Mouse (Mus musculus) frontal cortex, postnatal 14 days (tissue): ENCODE data around the gene Camk1.
"Not testable (repeated sequence)": the region's sequence is repeated elsewhere in the genome, so short reads cannot be mapped to it uniquely, and the experiment has no call there.

Source experiments
- DNase-seq, 2 experiments: peaks; one replicate each; pipeline ENCODE4 v3.0.0; 2022; ENCODE audit warnings: low spot score in 2 of 2

The Camk1 gene

DNA sequence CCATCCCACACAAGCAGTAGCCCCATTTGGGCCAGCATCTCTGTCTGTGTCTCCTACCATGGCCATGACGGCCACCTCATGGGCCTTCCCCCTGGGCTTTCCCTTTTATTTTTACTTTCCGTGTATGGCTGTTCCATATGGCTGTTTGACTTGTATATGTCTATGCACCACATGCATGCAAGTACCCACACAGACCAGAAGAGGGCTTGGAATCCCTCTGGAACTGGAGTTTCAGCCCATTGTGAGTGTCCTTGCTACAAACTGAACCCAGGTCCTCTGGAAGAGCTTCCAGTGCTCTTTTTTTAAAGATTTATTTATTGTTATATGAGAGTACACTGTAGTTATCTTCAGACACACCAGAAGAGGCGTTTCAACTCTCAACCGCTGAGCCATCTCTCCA is 17.7 kb upstream of the Camk1 start:
- DNase-seq = no peak

DNA sequence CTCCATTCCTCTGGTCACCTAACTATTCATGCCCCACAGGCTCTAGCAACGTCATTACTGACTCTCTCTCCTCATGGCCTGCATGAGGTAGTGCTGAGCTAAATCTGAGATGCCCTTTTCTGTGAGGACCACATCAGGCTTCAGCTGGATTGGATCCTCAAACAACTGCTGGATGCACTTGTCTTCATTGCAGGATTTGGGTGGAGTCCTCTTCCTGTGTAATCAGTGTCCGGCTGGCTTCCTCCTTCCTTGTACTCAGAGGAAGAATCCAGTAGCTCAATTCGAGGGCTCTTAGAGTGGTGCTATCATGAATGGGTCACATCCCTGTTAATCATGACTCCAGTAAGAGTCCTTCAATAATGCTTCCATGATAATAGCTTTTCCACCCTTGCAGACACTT is 9.9 kb upstream of the Camk1 start:
- no peak for DNase-seq

DNA sequence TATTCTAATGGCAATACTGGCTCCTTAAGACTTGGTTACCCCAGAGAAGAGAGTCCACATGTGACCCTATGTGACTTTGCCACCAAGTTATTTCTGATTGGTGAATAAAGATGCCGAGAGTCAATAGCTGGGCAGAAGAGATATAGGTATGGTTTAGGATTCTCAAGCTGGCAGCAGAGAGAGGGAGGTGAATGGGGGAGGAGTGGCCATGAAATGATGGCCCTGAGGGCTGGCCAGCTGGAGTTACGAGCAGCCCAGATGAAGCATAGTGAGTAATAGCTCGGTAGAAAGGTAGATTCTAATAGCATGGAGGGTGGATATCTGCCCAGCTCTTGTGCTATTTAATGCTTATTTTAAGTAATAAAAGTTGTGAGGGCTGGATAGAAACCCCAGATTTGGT is 9.0 kb upstream of the Camk1 start:
- DNase-seq = no peak

DNA sequence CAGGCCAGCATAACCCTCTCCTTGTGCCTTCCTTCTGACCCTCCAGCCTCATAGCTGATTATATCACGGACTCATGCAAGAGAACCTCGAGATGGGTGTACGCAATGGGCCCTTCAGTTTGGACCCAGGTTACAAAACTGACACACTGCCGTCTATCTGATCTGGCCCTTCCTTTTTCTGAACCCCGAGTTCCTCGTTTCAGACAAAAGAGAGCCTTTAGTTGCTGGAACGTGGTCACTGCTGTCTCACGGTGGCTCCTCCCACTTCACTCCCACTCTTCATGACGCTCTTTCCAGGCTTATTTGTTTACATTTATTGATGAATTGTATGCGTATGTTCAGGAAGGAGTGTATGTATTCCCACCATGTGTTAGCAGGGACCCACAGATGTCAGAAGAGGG is 7.9 kb upstream of the Camk1 start:
- no peak for DNase-seq

DNA sequence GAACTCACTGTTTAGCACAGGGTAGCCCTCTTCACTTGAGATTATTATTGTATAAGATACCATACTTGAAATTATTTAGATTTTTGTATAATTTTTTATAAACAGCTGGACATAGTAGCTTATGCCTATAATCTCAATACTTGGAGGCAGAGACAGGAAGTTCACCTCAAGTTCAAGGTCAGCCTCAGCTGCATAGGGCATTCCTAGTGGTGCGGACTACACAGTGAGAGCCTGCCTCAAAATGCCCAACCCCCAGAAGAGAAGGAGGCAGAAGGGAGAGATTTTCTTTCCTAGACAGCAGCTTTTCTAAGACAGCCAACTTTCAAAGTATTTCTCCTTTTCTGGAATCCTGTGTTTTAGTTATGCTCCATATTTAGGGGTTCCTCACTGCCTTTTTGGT is 7.4 kb upstream of the Camk1 start:
- no peak for DNase-seq

DNA sequence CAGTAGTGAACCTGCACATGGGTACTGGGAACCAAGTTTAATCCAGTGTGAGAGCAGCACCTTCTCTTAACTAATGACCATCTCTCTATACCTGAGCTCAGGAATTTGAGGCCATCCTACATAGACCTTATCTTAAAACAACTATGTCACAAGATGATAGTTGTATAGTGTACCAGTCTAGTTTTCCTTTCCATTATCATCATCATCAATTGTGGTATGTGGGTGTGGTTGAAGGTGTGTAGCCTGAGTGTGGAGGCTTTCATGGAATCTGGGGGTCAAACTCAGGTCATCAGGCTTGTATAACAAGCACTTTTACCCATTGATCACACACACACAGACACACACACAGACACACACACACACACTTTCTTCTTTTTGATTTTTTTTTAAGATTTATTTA is 6.8 kb upstream of the Camk1 start:
- no peak for DNase-seq

DNA sequence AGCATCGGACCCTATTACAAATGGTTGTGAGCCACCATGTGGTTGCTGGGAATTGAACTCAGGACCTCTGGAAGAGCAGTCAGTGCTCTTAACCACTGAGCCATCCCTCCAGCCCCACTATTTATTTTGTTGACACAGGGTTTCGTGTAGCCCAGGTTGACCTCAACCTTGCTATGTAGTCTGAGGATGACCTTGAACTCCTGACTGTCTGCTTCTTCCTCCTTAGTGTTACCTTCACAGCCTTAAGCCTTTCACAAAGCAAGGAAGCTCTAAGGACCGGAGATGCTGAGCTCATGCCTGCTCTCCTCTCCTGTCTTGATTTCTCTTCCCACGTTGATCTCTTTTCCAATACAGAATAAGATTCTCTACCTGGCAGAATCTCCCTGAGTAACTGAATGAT is 3.1 kb upstream of the Camk1 start:
- DNase-seq = no peak

DNA sequence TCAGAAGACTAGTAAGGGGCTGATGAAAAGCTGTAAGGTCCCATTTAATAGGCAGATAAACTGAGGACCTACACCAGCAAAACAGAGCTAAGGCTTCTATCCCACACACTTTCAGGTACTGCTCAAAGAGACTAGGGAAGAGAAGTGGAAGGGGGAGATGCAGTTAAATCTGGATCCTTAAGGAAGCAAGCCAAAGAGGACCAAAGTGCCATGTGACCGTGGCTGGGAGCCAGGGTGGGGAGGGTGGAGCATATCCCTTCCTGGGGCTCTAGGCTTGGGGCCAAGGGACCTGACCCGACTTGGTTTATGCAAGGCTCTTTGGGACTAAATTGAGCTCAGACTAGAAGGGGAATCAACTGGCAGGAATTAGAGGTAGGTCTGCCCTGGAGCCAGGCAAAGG is 537 bp upstream of the Camk1 start:
- DNase-seq = no peak

DNA sequence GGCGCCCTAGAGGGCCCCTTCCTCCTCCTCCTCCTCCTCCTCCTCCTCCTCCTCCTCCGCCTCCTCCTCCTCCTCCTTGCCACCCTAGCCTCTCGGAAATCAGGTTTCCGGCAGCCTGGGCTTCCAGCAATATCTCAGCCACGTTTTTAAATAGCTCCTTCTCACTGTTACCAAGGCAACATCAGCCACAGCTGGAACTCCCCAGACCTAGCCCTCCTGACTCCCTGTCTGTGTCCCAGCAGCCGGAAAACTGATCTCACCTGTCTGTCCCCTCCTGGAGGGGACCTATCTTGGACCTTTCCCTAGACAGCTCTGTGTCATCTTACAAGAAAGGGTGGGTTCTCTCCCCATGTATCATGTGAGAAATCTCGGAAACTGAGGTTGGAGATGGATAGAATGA is 1.5 kb downstream of the Camk1 start:
- DNase-seq = no peak

DNA sequence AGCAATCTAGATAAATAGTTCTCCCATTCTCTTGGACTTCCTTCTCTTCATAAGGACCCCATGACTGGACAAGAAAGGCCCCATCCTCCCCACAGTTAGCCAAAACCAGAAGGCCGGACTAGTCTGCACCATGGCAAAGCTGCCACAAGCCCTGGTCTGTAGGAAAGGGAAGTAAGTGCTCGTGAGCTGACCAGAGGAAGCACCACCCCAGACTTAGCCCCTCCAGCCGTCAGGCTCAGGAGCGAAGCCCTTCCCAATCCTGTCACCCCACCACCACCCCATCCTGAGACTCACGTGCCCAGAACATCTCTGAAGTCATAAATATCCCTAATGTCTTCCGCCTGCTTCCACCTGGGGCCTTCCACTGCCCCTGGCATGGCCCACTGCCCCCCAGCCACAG is 2.2 kb downstream of the Camk1 start:
- DNase-seq = no peak

DNA sequence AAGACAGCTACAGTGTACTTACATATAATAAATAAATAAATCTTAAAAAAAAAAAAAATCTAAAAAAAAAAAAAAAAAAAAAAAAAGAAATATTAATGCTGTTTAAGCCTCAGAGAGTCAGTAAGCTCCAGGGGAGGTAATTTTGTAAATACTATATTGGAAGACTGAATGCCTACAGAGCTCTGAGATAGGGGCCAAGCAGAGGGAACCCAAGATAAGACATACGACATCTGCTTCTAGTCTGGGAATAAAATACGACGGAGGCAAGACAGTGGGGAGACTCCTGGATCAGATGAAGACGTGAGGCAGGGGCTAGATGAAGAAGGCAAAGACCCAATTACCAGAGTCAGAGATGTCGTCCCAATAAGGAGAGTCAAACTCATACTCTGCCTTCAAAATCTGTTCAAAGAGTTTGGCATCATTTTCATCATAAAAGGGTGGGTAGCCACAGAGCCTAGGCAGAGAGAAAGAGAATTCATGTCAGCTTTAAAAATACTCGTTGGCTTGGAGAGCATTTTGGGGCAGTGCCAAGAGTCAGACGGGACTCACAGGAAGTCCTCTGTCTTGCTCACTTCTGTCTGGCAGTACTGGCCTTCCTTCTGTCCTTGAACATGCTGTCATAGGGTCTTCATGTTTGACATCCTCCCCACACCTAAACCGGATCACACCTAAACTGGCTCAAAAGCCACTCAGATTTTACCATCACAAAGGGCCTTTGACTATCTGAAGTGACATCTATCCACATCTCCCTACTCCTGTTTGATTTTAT is 6.7 kb downstream of the Camk1 start:
- no peak for DNase-seq

DNA sequence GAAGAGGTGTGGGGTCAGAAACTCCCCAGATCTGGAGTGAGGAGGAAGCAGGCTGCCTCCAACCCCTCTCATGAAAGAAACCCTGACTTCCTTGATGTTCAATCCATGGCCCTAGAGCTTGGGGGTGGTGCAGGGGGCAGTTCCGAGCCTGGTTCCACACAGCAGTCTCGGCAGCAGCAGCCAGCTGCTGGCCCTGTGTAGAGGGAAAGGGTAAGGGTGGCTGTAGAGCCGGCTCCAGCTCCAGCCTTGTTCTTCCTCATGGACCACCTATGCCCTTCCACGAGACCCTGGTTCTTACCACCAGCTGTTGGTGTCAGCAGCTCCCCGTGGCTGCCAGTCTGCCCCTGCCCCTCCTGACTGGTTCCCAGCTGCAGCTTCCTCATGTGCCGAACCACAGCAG is 9.6 kb downstream of the Camk1 start:
- no peak for DNase-seq

DNA sequence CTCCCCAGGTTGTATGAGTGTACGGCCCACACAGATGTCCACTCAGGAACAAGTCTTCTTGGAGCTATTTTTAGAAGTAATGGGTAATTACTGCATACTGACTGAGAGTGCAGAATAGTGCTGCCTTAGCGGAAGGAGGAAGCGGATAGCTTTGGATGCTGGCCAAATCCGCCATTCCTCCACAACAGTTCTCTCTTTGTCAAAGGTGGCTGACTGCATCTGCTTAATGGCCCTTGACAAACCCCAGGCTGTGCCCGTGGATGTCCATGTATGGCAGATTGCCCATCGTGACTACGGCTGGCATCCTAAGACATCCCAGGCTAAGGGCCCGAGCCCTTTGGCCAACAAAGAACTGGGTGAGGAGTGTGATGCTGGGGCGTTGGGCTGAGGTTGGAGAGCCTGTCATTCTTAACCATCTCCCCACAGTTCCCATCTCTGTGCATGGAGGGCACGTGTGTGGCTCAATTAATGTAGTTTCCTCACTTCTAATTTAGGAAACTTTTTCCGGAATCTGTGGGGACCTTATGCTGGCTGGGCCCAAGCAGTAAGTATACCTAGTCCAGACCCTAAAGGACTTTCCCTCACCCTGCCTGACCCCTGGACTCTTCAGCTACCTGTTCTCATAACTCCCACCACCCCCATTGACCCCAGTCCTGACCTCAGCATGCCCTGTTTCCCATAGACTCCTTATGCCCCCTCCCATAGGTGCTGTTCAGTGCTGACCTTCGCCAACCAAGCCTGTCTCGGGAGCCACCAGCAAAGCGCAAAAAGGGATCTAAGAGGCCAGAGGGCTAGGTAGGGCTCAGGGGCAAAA is 10.4 kb downstream of the Camk1 start:
- peak in 1 of 2 experiments; percentile 71 for DNase-seq

DNA sequence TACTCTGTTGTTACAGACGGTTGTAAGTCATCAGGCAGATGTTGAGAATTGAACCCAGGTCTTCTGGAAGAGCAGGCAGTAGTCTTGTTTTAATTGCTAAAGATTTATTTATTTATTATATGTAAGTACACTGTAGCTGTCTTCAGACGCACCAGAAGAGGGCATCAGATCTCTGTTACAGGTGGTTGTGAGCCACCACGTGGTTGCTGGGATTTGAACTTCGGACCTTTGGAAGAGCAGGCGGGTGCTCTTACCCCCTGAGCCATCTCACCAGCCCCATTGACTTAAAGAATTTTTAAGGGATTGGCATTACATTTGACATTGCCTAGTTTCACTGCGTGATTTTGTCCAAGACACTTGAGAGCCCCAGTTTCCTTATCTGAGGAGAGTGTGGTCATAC is 11.1 kb downstream of the Camk1 start:
- not testable (repeated sequence) for DNase-seq

DNA sequence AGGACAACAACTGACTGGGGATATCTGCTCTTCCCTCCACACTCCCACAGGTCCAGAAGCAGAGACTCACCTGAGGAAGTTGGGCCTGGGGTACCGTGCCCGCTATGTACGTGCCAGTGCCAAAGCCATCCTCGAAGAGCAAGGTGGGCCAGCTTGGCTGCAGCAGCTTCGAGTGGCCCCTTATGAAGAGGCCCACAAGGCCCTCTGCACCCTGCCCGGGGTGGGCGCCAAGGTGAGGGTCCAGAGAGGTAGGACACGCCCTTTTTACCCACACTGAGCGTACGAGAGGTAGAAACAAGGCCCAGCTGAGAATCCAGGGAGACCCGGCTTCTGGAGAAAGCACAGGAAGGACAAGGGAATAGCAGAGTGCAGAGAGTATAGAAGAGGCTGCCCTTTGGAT is 12.1 kb downstream of the Camk1 start:
- DNase-seq = no peak

DNA sequence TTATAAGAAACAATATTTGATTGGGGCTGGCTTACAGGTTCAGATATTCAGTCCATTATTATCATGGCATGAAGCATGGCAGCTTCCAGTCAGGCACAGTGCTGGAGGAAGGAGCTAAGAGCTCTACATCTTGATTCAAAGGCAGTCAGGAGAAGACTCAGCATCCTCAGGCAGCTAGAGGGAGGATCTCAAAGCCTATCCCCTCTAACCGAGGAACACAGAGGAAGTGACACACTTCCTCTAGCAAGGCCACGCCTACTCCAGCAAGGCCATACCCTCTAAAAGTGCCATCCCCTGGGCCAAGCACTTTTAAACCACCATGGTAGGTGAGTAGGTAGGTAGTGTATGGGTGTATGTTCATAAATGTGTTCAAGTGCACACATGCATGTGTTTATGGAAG is 13.2 kb downstream of the Camk1 start:
- no peak for DNase-seq

DNA sequence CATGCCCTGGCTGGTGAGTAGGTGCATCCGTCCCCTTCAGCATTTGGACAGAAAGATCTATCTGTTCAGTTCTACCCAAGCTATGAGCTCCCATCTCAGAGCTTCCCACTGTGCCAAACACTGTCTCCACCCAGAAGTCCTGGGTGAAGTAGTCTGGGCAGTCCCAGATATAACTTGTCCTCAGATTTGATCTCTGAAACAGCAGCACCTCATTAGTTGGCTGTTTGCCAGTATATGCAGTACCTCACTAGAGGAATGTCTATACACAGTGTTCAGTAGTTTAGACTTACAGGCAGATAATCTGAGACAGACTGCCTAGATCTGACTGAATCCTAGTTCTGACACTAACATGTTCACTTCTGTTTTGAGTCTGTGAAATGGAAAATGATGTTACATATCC is 14.4 kb downstream of the Camk1 start:
- no peak for DNase-seq

DNA sequence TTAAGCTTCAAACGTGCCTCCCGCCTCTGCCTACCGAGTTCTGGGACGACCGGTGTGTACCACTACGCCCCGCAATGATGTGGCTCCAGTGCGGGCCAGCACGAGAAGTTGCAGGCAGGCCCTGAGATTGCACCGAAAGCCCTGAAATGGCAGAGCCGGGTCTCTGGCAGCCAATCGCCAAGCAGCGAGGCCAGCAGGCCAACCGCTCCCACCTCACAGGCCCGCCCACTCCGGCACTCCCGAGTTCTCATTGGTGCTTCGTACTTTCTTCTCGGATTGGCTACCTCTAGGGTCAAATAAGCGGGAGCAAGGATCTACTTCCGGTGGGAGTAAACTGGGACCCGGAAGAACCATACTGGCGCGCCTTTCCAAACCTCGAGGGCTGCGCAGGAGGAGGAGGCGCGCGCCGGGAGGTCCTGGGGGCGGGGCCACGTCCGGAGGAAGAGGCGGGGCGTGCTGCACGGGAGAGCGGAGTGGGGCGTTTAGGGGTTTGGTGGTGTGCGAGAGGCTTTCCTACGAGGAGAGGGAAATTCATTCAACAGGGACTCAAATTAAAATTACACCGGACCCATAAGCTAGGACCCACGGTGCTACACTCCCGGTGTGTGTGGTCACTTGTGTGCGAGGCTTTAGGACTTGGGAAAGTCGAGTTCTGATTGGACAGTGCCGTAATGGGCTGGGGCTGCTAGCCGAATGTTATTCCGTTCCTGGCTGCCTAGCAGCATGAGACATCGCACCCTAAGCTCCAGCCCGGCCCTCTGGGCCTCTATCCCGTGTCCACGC is 17.1 kb downstream of the Camk1 start, which contains the start of gene Ogg1:
Gene Ogg1, plus strand, starts transcription at position 440 of the 783 bp plus-strand sequence.
- peak; percentile 98 to 99 for DNase-seq

DNA sequence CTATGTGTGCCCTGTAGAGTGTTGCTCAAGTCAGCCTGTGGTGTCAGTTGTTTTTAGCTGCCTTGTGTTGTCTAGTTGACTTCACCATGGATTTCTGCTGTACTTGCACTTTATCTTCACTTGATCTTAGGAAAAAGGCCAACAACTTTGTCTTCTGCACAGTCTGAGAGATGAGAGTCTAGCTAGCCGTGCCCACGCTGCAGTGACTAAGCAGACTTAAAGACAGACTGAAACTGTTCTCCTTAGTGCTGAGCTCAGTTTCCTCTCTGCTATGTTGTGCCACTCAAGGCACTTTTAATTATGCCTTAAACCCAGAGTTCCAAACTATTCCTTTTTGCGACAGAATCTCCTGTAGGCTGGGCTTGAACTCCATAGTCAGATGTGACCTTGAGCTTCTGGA is 27.8 kb downstream of the Camk1 start:
- no peak for DNase-seq

DNA sequence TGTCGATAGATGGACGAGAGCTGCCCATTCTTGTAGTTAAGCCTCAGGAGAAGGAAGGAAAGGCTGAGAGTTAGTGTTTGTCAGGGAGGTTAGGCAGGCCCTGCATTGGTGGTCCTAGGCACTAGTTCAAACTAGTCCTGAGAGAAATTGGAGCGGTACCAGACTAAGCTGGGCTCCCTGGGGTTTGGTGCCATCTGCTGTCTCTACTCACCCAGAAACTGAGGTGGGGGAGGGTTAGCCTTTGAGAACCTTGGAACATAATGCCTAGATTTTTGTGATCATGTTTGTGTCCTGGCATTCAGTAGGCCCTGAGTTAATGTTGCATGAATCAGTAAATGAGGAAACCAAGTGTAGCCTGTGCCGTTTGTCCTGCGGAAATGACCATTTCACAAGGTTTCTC is 35.6 kb downstream of the Camk1 start:
- DNase-seq = peak in 1 of 2 experiments; percentile 36

DNA sequence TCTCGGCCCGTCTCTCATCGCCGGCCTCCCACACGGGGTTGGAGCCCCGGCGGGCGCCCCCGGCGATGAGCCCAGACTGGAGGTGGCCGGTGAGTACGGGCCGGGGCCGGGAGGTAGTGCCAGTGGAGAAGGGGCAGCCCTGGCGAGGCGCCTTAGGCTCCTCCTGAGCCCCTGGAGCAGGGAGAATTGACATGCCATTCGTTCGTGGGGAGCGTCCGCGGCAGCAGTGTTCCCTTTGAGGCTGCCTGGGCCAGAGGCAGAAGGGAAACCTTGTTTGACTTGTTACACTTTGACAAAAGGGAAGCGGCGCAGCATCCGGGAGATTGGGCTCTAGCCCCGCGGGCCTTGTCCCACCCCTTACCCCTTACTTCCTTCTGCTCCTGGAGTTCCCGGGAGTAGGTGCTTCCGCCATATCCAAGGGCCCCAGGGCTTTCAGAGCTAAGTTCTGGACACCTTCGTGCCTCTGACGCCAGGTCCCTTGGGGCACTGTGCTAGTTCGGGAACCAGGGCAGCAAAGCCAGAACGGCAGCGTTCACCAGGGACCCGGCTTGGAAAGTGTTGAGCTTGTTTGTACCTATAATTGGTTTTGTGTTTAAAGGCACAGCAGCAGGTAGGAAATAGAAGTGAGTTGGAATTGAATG is 36.2 kb downstream of the Camk1 start:
- DNase-seq = peak; percentile 26 to 49

DNA sequence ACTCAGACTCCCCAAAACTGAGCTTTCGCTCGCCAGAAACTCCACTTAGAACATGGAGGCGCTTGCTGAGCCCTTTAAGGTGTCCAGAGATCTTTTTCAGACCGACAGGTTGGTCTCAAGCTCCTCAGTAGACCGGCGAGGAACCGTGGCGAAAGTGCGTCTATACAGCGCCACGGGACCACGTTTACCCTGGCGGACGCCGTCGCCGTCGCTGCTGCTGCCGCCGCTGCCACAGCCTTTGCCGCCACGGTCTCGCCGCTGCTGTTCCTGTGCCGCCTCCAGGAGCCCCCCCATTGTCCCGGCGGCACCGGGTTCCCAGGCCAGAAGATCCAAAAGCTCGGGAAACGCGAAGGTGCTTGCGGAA is 36.8 kb downstream of the Camk1 start, which contains the start of gene Brpf1:
Gene Brpf1, plus strand, starts transcription at position 152 of the 364 bp plus-strand sequence.
- DNase-seq = no peak
